Mouse (Mus musculus): ENCODE measurements around the gene Sgsm2.

Gene Sgsm2

GRCm38 (mm10) chr11:74838441-74838840 lies 58.4 kb downstream of the Sgsm2 start:
- peak; percentile 62; the same call in 1 of the 2 replicates for TF ChIP-seq GATA4 (IDR thresholded peaks at IDR 0.05; ENCODE audit: insufficient replicate concordance, low read length)

GRCm38 (mm10) chr11:74837694-74838431 lies 59.0 kb downstream of the Sgsm2 start:
- no peak for TF ChIP-seq GATA4 (IDR thresholded peaks at IDR 0.05; ENCODE audit: insufficient replicate concordance, low read length)

- TF ChIP-seq GATA4 (IDR thresholded peaks at IDR 0.05; ENCODE audit: insufficient replicate concordance, low read length), result no peak
Observed at GRCm38 (mm10) chr11:74837056-74837693, 59.7 kb downstream of the Sgsm2 start.

GRCm38 (mm10) chr11:74836225-74837055 lies 60.4 kb downstream of the Sgsm2 start:
- TF ChIP-seq GATA4 (IDR thresholded peaks at IDR 0.05; ENCODE audit: insufficient replicate concordance, low read length), result no peak

GRCm38 (mm10) chr11:74835593-74836224 lies 61.2 kb downstream of the Sgsm2 start:
- TF ChIP-seq GATA4 (IDR thresholded peaks at IDR 0.05; ENCODE audit: insufficient replicate concordance, low read length), result no peak

- no peak for TF ChIP-seq GATA4 (IDR thresholded peaks at IDR 0.05; ENCODE audit: insufficient replicate concordance, low read length)
Observed at GRCm38 (mm10) chr11:74834650-74835277, 62.1 kb downstream of the Sgsm2 start.

GRCm38 (mm10) chr11:74834359-74834638 lies 62.6 kb downstream of the Sgsm2 start:
- TF ChIP-seq GATA4 (IDR thresholded peaks at IDR 0.05; ENCODE audit: insufficient replicate concordance, low read length), result no peak

GRCm38 (mm10) chr11:74833536-74834358 lies 63.1 kb downstream of the Sgsm2 start:
- TF ChIP-seq GATA4 (IDR thresholded peaks at IDR 0.05; ENCODE audit: insufficient replicate concordance, low read length), result no peak

GRCm38 (mm10) chr11:74832503-74833143 lies 64.2 kb downstream of the Sgsm2 start:
- TF ChIP-seq GATA4 (IDR thresholded peaks at IDR 0.05; ENCODE audit: insufficient replicate concordance, low read length), result no peak

GRCm38 (mm10) chr11:74831606-74832451 lies 65.0 kb downstream of the Sgsm2 start:
- peak; percentile 23; the same call in 1 of the 2 replicates for TF ChIP-seq GATA4 (IDR thresholded peaks at IDR 0.05; ENCODE audit: insufficient replicate concordance, low read length)

GRCm38 (mm10) chr11:74831191-74831605 lies 65.7 kb downstream of the Sgsm2 start:
- TF ChIP-seq GATA4 (IDR thresholded peaks at IDR 0.05; ENCODE audit: insufficient replicate concordance, low read length), result no peak

GRCm38 (mm10) chr11:74830256-74831161 lies 66.4 kb downstream of the Sgsm2 start, which contains the start of gene Mnt:
TSS of gene Mnt (plus strand) at chr11:74830920.
- no peak for TF ChIP-seq GATA4 (IDR thresholded peaks at IDR 0.05; ENCODE audit: insufficient replicate concordance, low read length)
